Mouse (Mus musculus) lung, postnatal 36 days (tissue): ENCODE data around the gene Uba52.

Source experiments
- DNase-seq: peaks from one replicate; pipeline ENCODE4 v3.0.0; 2022; ENCODE audit warnings: mixed read lengths

Uba52 gene

DNA sequence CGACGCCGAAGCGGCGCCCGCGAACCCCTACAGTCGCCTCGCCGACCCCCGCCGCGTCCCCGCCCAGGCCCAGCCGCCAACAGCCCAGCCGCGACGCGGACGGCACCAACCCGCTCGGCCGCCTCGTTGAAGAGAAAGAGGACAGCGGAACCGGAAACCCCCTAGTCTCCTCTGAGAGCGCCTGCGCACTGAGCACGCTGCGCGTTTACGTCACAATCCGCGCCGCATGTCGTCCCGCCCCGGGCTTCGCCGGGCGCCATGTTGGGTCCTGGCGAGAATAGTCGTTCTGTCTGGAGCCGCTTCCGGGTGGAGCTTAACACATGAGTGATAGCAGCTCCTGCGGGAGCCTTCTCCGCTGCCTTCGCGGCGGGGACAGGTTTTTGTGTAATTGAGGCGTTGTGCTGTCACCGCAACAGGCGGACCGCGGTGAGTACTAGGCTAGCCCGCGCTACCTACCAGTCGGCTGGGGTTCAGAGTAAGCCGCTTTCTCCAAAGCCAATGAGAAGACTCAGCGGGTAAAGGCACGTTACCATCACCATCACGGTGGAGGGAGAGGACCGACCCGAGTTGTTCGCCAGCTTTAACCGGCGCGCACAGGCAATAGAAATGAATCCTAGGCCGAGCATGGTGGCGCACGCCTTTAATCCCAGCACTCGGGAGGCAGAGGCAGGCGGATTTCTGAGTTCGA, at the start of gene Uba52:
Uba52 (minus strand) TSS at position 574 of the 688 bp plus-strand sequence.
- peak; percentile 97 for DNase-seq

DNA sequence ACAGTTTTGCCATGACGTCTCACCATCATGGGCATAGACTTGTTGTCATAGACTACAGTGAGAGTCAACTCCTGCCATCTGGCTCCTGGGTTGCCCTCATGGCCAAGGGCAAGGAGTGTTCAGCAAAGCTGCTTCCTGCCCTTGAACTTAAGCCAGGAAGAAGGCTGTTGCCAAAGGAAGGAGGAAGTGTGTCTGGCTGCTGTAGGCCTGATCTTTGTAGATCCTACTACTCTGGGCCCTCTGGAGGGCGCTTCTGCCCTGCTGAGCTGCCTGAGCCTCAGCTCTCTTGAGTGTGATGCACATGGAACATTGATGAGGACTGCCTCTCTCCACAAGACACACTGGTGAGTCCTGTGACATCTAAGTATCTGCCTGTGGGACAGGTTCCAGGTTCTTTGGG, 49.5 kb upstream of the Uba52 start:
- DNase-seq, result peak; percentile 87

DNA sequence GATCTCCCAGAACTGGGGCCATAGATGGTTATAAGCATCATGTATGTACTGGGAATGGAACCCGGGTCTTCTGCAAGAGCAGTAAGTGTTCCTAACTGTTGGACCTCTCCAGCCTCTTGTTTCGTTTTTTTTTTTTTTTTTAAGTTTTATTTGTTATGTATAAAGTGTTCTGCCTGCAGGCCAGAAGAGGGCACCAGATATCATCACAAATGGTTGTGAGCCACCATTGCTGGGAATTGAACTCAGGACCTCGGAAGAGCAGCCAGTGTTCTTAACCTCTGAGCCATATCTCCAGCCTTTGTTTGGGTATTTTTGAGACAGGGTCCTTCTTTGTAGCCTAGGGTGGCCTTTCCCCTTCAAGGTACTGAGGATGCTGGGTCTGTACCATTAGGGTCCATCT, 48.4 kb upstream of the Uba52 start:
- DNase-seq, result no peak

DNA sequence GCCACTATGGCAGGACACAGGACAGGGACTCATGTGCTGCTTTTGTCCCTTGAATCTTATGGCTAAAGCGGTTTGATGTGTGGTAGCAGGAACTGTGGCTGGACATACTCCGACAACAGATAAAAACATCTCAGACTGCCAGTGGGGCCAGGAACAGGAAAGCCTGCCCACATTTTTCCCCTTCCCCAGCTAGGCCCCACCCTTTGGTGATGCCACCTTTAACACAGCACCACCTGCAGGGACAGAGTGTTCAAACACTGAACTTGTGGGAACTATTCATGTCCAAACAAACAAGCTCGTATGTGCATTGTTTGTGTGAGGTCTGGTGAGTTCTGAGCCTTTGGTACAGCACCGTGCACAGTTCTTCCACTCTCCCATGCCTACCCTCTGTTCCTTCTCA, 47.7 kb upstream of the Uba52 start:
- peak; percentile 62 for DNase-seq

DNA sequence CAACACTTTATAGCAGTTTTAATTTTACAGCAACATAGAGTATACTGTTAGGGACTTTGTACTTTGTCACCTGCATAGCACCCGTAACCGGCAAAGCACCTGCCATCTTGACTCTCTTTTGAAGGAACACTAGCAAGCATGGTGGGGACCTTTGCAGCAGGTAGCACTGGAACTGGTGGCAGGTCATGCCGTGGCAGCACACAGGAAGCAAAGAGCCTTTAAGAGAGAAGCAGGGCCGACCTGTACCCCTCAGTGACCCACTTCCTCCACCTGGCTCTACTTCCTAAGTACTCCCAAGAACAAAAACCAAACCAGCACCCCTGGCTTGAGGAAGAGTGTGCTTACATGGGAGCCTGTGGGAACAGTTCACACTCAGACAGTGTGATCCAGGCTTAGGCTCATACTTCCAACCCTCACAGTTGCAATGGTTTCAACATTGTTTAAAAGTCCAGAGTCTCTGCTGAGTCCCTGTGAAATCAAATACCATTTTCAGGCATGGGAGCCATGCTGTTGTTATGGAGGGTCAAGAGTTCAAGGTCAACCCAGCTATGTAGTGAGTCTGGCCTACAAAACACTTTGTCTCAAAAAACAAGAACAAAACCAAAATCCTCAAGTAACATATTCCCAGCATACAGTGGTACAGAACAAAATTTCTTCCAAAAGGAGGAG, 44.6 kb upstream of the Uba52 start:
- no peak for DNase-seq

DNA sequence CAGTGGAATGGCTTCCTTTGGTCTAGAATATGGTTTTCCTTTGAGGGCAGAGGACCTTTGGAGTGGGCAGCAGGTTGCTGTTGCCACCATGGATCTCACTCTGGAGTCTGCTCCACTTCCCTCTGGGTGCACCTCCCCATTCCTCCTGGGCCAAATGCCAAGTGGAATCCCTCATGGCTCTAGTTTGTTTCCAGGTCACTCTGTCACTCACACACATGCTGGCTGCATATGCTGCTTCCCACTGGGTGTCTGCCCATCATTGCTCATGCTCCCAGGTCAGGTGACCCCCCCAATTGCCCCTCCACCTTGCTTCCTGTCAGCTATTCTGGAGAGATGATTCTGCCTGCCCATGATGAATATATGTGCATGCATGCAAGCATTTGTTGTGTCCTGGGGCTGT, 43.1 kb upstream of the Uba52 start:
- DNase-seq, result peak; percentile 69

DNA sequence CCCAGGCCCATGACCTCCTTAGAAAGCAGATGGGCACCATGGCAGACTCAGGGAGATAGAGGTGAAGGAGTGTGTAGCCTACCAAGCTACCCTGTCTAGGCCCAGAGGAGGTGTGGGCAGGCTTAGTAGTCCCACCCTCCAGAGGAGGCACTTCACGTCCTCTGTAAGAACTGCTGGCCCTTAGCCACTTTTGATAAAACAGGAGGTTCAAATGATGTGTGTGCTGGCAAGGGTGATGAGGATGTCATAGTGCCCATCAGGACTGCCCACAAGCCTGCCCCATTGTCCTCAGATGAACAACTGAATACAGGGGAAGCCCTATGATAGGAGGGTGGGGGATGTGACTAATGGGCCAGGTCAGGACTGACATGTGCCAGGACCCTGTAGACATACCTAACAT, 42.2 kb upstream of the Uba52 start:
- DNase-seq, result peak; percentile 80

DNA sequence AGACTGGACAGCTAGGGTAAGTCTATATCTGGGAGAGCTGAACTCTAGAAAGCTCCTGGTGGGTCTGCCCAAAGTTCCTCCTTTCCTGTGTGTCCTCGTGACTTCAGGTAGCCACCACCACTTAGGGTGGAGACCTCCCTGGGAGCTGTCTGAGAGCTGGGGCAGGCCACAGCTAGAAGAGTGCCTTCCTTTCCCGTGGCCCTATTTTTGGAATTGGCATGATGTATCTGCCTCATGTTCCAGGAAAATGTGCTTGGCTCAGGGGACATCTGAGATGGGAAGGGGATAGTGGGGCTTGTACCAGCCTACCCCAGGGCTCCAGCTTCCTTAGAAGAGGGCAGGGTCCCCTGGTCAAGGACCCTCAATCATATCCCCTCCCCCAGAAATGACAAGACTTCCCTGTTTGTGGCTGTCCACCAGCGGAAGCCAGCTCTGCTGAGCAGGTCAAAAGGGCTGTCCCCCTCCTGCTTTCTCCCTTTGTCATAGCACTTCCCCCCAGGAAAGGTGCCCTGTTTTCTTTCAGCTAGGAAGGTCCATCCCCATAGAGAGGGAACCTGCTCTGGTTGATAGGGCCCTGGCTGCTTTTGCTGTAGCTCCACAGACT, 41.1 kb upstream of the Uba52 start:
- DNase-seq, result no peak

DNA sequence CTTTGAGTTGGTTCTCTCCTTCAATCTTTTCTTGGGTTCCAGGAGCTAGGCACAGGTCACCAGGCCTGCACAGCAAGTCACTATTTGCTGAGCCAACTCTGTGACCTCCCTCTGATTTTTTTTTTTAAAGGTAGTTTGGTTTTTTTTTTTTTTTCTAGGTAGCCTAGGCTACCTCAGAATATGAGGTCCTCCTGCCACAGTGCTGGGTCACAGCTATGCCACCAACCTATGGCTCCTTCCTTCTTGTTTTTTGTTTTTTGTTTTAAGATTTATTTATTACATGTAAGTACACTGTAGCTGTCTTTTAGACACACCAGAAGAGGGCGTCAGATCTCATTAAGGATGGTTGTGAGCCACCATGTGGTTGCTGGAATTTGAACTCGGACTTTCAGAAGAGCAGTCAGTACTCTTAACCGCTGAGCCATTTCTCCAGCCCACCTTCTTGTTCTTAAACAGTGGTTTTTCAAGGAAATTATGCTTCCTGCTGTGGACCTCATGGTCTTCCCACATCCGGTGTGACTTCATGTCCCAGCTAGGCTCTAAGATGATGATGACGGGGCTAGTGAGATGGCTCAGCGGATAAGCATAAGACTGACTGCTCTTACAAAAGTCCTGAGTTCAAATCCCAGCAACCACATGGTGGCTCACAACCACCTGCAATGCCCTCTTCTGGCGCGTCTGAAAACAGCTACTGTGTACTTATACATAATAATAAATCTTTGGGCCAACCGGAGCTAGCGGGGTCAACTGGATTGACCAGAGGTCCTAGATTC, 39.0 kb upstream of the Uba52 start:
- peak; percentile 60 for DNase-seq

DNA sequence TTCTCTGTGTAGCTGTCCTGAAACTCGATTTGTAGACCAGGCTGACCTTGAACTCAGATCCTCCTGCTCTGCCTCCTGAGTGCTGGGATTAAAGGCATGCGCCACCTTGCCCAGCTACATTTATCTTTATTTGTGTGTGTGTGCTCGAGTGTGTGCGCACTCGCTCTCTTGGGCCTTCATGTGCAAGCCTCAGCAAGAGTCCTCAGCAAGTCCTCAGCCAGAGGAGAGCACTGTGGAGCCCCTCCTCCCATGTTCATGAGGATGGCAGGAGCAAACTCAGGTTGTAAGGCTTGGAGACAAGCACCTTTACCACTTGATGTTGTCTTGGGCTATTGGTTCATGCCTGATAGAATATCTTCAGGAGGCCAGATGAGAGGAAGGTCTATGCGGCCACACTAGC, 37.2 kb upstream of the Uba52 start:
- peak; percentile 67 for DNase-seq

DNA sequence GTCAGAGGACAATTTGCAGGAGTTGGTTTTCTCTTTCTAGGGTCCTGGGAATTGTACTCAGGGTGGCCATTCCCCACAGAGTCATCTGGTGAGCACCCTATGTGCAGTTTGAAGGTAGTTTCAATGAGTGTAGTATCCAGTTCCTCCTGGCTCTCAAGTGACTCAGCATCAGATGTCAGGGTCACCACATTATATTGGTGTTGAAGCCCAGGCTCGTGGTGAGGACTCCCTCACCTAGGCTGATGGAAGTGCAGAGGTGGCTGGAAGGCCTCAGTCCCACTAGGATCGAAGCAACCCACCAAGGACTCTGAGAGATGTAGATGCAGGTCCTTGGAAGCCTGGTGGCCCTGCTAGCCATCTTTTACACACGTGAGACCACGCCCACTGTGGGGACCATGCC, 35.8 kb upstream of the Uba52 start:
- DNase-seq, result no peak

DNA sequence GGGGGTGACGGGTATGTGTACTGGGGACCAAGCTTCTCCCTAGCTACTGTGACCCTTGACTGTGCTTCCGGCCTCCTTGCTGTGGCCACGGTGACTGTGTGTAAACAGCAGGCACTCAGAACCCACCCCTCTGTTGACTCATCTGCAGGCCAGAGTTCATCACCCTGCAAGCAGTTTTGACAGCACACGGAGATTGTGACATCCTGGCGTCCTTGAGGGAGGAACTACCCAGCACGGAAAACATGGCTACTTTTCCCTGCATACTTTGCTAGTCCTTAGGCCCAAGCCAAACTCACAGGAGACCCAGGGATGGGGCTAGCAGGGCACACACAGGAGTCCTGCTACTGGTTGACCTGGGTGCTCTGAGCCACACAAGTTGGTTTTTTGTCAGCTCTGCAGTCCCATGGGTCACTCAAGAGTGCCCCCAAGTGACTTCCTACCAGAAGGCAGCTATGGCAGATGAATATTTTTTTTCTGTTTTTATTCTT, 33.6 kb upstream of the Uba52 start:
- DNase-seq, result peak; percentile 86

DNA sequence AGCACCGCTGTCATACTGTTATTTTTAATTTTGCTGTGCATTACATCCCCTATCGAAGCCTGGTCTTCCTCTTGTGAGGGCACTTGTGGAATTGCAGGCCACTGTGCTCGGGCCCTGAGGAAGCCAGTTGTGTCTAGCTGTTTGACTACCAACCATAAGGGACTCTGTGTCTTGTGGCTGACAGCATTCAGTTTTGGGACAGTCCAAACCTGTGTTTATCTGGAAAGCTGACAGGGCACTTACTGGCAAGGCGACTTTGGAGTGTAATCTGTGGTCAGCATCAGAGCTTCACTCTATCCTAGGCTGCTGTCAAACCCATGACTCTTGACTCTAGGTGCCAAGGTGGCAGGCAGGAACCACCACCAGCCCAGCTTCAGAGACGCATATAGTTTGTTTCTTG, 30.5 kb upstream of the Uba52 start:
- no peak for DNase-seq

DNA sequence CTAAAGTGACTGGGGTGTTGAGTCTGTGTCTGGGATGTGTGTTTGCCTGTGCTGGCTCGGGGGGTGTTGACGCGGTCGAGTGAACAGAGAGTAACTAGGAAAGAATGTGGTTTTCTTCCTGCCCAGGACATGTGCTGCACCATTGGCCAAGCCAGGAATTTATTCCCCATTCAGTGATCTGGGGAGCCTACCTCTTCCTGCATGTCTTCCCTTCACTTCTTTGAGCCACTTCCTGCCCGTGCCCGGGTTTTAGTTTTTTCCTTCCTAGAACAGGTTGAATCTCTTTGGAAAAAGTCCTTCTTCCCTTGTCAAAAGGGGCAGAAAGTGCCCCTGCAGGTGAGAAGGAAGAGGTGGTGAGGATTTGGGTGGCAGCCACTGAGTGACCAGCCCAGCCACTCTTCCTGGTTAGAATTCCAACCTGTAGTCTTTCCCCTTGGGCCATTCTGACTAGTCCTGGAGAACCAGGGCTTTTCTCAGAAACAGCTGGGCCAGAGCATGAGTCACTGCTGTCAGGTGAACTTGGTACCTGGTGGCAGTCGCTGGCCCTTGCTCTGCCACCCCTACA, 30.0 kb upstream of the Uba52 start:
- no peak for DNase-seq

DNA sequence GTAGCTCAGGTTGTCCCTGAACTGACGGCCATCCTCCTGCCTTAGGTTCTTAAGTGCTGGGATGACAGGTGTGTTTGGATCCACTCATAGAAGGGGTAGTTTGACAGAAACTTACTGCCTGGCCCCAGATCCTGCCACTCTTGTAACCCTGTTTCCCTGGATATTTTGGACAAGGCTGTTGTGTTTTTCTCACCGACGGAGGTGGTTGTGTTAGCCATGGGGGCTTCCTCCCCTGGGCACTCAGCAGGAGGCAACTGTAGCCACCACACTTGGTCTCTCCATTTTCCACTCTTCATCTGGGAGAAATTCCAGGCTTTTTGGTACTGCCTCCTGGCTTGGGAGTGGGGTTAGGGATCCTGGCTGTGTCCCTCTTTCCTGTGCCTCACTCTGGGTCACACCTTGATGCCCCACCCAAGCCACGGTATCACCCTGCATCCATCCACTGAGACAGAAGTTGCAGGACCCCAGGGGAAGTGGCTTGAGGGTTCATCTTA, 29.5 kb upstream of the Uba52 start:
- peak; percentile 12 for DNase-seq

DNA sequence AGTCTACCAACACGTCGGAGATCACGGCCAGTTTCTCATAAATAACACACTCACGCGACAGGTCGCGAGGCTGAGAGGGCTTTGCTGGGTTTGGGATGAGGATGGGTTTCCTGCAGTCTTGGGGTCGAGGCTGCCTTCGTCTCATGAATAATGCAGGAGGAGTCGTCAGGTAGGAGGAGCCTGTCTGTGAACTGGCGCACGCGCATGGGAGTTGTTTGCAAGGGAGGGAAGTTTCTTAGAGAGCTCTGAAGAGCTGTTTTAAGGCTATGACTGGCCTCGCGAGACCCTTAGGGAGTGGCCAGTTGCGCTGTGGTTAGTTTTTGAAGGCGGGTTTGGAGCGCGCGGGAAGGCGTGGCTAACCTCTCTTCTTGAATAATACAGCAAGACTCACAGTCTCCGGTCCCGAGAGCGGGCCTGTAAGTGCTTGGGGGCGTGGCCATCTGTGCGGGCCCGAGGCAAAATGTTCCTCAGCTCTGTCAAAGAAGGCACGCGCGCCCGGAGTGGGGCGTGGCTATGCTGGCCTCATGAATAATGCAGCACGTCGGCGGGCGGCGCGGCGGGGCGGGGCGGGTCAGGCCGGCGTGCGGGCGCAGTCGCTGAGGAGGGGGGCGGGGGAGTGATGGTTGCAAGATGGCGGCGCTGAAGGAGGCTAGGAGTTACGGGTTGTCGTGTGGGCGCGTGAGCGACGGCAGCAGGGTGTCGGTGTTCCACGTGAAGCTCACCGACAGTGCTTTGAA, 28.6 kb upstream of the Uba52 start, which contains the start of gene Ell:
Ell (plus strand) TSS at position 381 of the 737 bp plus-strand sequence.
- peak; percentile 100 for DNase-seq

DNA sequence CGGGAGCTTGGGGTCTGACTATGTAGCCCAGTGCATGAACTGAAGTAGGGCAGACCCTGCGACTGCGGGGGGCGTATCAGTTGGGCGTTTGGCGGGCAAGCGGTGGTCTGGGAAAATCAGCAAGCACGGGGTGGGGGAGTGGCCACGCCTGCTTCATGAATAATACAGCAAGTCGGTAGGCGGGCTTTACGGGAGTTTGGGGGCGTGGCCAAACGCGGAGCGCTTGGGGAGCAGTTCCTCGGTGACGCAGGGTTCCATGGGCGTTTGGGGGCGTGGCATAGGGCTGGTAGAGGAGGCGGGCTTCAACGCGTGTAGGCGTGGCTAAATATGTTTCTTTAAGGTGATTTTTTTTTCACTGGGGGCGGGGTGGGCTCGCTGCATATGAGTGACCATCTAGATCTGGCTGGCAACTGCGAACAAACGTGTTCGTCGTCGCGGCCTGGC, 28.1 kb upstream of the Uba52 start:
- peak; percentile 100 for DNase-seq

DNA sequence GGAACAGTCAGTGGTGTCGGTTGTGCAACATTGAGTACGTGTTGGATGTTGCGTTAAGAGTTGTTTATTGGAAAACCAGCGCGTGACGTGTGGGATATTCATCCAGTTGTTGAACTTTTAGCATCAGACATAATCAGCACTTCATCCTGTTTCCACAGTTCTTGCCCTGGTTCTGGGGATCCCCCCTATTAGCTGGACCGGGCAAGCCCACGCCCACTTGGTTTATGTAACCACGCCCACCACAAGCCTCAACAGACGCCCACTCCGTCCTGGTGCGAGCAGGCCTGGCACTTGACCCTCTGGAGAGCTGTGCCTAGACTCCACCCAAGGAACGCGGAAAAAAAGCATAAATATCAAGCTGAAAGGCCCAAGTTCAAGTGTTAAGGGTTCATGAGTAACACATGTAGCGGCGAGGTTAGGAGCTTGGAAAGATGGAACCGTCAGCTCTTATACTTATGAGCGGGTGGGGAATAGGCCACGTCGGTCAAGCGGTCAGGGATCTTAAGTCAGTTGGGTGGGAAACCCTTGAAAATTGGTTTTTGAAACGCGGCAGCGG, 27.5 kb upstream of the Uba52 start:
- DNase-seq, result peak; percentile 91

DNA sequence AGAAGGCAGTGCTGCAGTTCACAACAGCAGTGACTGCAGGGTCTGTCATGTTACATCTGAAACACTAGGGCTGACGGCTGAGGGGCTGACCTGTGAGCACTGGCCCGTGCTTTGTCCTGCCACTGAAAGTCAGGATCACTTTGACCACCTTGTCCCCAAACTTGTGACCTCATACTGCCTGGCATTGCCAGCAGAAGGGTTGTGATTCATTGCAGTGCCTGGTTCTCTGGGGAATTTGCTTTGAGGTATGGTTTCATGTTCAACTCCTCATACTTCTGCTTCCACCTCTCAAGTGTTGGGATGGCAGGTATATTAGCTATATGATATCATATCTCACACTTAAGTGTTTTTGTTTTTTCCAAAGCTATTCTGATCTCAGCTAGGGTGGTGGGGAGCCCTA, 25.1 kb upstream of the Uba52 start:
- DNase-seq, result no peak

DNA sequence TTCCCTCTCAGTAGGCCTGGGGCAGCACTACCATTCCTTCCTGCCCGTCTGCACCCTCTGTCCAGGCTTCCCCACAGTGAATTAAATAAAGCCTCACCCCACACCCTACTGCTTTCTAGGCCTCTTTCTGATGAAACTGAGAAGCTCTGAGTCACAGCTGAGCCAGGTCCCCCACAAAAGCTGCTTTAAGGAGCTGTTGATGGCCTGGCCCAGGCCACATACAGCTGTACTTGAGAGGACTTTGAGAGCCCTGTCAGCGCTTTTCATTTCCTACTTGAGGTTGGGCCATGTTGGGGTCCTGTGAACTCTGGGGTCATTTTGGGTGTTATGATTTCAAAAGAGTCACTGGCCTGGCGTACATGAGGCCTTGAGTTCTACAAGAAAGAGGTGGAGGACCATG, 24.6 kb upstream of the Uba52 start:
- DNase-seq, result no peak

DNA sequence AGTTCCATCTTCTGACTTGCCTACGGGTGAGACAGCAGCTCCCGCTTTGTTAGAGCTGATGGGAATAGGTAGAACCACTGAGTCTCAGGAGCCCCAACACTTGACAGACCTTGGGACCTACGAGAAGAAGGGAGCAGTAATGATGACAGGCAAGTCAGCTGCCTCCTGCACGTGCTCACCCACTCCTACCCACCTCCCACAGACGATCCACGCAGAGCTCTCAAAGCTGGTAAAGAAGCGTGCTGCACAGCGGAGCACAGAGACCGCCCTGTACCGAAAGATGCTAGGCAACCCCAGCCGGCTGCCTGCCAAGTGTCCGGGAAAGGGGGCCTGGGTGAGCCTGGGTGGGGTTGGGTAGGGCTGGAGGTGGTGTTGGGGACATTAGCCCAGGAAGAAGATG, 23.7 kb upstream of the Uba52 start:
- DNase-seq, result no peak

DNA sequence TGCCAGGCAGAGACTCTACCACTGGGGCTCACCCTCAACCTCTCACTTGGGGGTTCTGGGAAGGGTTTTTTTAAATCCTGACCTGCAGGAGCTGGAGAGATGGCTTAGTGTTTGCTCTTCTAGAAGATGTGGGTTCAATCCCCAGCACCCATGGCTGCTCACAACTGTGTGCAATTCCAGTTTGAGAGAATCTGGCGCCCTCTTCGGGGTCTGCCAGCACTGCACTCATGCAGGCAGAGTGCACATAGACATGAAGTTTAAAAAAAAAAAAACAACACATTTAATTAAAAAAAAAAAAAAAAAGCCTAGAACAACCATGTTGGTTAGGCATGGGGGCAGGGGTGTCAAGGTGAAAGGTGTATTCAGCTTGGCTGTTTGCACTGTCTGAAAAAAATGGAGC, 19.7 kb upstream of the Uba52 start:
- DNase-seq, result no peak
